Mouse (Mus musculus): ENCODE measurements around the gene Myo18a. TPM values are rescaled to one million over a fixed set of nuclear protein-coding genes. Genes with fewer than 3 reads are reported as not detected.

Myo18a gene
- polyA plus RNA-seq, 1 experiment from 2014 or later = 71.9 TPM

- H3K4me3 ChIP-seq = no peak overlapping the region
- 84% methylated on average over 5 of the region's 5 CpGs for WGBS
- H3K4me1 ChIP-seq = no peaks in the 10 kb centered on the region
- no peak overlapping the region for H3K9ac ChIP-seq
- H3K27ac ChIP-seq = no peak overlapping the region
- H3K9me3 ChIP-seq = no peaks in the 10 kb centered on the region
- no peaks in the 10 kb centered on the region for H3K36me3 ChIP-seq
- H3K4me2 ChIP-seq = no peak overlapping the region
- no peak for ATAC-seq (ENCODE audit: insufficient number of reproducible peaks, low FRiP score, low TSS enrichment, low read depth)
- no peaks in the 10 kb centered on the region for H3K27me3 ChIP-seq
These were observed 14.1 kb upstream of the Myo18a start for GRCm38 (mm10) chr11:77748996-77749395.

GRCm38 (mm10) chr11:77752525-77752924 lies 10.5 kb upstream of the Myo18a start:
- H3K36me3 ChIP-seq = no peaks in the 10 kb centered on the region
- no peak overlapping the region for H3K27ac ChIP-seq
- 74% methylated on average over 5 of the region's 5 CpGs for WGBS
- ATAC-seq (ENCODE audit: insufficient number of reproducible peaks, low FRiP score, low TSS enrichment, low read depth) = no peak
- H3K4me2 ChIP-seq = no peak overlapping the region
- no peak overlapping the region for H3K9ac ChIP-seq
- no peaks in the 10 kb centered on the region for H3K4me1 ChIP-seq
- H3K4me3 ChIP-seq = no peak overlapping the region
- H3K27me3 ChIP-seq = no peaks in the 10 kb centered on the region
- H3K9me3 ChIP-seq = no peaks in the 10 kb centered on the region

DNA sequence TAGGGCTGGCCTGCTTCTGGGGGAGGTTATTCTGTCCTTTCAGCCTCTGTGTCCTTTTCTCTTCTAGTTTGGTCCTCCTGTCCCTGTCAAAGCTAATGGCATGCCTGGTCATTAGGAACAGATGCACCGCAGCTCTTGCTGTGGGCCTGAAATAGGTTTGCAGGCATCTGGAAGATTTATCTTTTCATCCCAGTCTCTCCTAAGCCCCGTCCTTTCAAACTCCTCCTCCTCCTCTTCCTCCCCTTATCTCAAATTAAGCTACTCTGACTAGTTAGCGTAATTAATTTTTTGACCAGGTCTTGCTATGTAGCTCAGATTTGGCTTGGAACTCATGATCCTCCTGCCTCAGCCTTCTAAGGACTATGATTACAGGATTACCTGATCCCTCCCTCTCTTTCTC lies 9.6 kb upstream of the Myo18a start:
- H3K36me3 ChIP-seq = no peaks in the 10 kb centered on the region
- H3K9ac ChIP-seq = no peak overlapping the region
- H3K4me1 ChIP-seq = no peaks in the 10 kb centered on the region
- no peak overlapping the region for H3K4me2 ChIP-seq
- H3K4me3 ChIP-seq = no peak overlapping the region
- no peak for ATAC-seq (ENCODE audit: insufficient number of reproducible peaks, low FRiP score, low TSS enrichment, low read depth)
- 67% methylated on average over 3 of the region's 3 CpGs for WGBS
- H3K9me3 ChIP-seq = no peaks in the 10 kb centered on the region
- H3K27me3 ChIP-seq = no peaks in the 10 kb centered on the region
- H3K27ac ChIP-seq = no peak overlapping the region

GRCm38 (mm10) chr11:77760031-77760430 lies 3.0 kb upstream of the Myo18a start:
- no peak for ATAC-seq (ENCODE audit: insufficient number of reproducible peaks, low FRiP score, low TSS enrichment, low read depth)
- Histone ChIP-seq H3K27ac (no peak overlapping the region), H3K4me3 (no peak overlapping the region), H3K9me3 (no peaks in the 10 kb centered on the region), H3K27me3 (no peaks in the 10 kb centered on the region), H3K4me1 (peaks cover 12% of the 10 kb centered on the region), H3K9ac (no peak overlapping the region), H3K4me2 (no peak overlapping the region), H3K36me3 (no peaks in the 10 kb centered on the region)
- WGBS = 79% methylated on average over 4 of the region's 4 CpGs

GRCm38 (mm10) chr11:77763673-77764340 lies 761 bp downstream of the Myo18a start:
- H3K4me2 ChIP-seq = peak overlapping the region; percentile 69
- peak; percentile 50; the same call in 1 of the 2 replicates for ATAC-seq (ENCODE audit: insufficient number of reproducible peaks, low FRiP score, low TSS enrichment, low read depth)
- H3K9me3 ChIP-seq = no peaks in the 10 kb centered on the region
- H3K27me3 ChIP-seq = no peaks in the 10 kb centered on the region
- peaks cover 30% of the 10 kb centered on the region for H3K4me1 ChIP-seq
- no peaks in the 10 kb centered on the region for H3K36me3 ChIP-seq
- peak overlapping the region; percentile 94 for H3K9ac ChIP-seq
- H3K4me3 ChIP-seq = peak overlapping the region; percentile 84
- peak overlapping the region; percentile 87 for H3K27ac ChIP-seq
- 5% methylated on average over 26 of the region's 26 CpGs for WGBS

DNA sequence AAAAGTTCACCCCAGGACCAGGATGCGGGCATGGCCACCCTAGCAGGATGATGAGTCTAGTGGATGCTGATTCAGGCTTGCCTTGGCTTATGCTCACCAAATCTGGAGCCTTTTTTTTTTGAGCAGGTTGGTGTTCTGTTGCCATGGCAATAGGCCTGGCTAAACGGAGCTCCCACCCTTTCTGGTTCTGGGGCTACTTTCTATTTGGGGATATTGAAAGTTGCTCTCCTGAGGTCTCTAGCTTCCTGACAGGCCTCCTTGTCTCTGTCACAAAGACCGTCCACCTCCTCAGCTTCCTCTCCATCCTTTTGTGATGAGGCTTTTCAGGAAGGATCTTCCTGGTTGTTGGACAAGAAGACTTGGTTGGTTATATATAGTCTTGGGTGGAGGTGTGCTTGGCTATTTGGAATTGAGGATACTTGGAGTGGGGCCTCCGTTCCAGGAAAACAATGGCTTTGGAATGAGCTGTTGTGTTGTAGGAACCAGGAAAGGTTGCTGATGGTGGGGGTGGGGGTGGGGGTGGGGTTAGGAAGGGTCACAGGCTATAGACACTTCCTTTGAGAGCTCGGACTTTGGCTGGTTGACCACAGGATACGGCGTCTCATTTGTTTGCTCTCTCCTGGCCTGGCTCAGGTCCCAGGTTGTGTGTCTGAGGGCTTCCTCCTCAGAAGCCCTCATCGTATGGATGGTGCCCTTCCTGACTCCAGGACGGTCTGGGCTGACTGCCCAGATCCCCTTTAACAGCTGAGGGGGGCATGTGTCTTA lies 1.8 kb downstream of the Myo18a start:
- Histone ChIP-seq H3K4me3 (peak overlapping the region; percentile 84), H3K4me2 (peak overlapping the region; percentile 69), H3K36me3 (no peaks in the 10 kb centered on the region), H3K9ac (no peak overlapping the region), H3K27ac (peak overlapping the region; percentile 38), H3K9me3 (no peaks in the 10 kb centered on the region), H3K27me3 (no peaks in the 10 kb centered on the region), H3K4me1 (peaks cover 30% of the 10 kb centered on the region)
- ATAC-seq (ENCODE audit: insufficient number of reproducible peaks, low FRiP score, low TSS enrichment, low read depth) = no peak
- 57% methylated on average over 9 of the region's 9 CpGs for WGBS

GRCm38 (mm10) chr11:77765459-77765777 lies 2.4 kb downstream of the Myo18a start:
- peaks cover 30% of the 10 kb centered on the region for H3K4me1 ChIP-seq
- H3K36me3 ChIP-seq = no peaks in the 10 kb centered on the region
- no peaks in the 10 kb centered on the region for H3K27me3 ChIP-seq
- H3K4me2 ChIP-seq = peak overlapping the region; percentile 24; the same call in 1 of the 2 replicates
- 37% methylated on average over 4 of the region's 4 CpGs for WGBS
- H3K4me3 ChIP-seq = no peak overlapping the region
- no peak overlapping the region for H3K9ac ChIP-seq
- peak overlapping the region; percentile 38 for H3K27ac ChIP-seq
- H3K9me3 ChIP-seq = no peaks in the 10 kb centered on the region
- ATAC-seq (ENCODE audit: insufficient number of reproducible peaks, low FRiP score, low TSS enrichment, low read depth) = no peak

- WGBS = 4% methylated on average over 35 of the region's 35 CpGs
- Histone ChIP-seq H3K9ac (peak overlapping the region; percentile 35; the same call in 1 of the 2 replicates), H3K36me3 (no peaks in the 10 kb centered on the region), H3K4me3 (peak overlapping the region; percentile 34), H3K27ac (peak overlapping the region; percentile 59), H3K27me3 (no peaks in the 10 kb centered on the region), H3K4me1 (peaks cover 30% of the 10 kb centered on the region), H3K9me3 (no peaks in the 10 kb centered on the region), H3K4me2 (peak overlapping the region; percentile 65)
- ATAC-seq (ENCODE audit: insufficient number of reproducible peaks, low FRiP score, low TSS enrichment, low read depth) = no peak
These were observed 3.4 kb downstream of the Myo18a start for GRCm38 (mm10) chr11:77766351-77767001.

GRCm38 (mm10) chr11:77769496-77769895 lies 6.5 kb downstream of the Myo18a start:
- H3K27ac ChIP-seq = no peak overlapping the region
- H3K4me1 ChIP-seq = peaks cover 23% of the 10 kb centered on the region
- no peaks in the 10 kb centered on the region for H3K9me3 ChIP-seq
- H3K27me3 ChIP-seq = no peaks in the 10 kb centered on the region
- no peak overlapping the region for H3K4me2 ChIP-seq
- H3K4me3 ChIP-seq = no peak overlapping the region
- no peak overlapping the region for H3K9ac ChIP-seq
- H3K36me3 ChIP-seq = no peaks in the 10 kb centered on the region
- ATAC-seq (ENCODE audit: insufficient number of reproducible peaks, low FRiP score, low TSS enrichment, low read depth) = no peak
- WGBS = 71% methylated on average over 4 of the region's 4 CpGs

GRCm38 (mm10) chr11:77770346-77770745 lies 7.3 kb downstream of the Myo18a start:
- WGBS = 82% methylated on average over 8 of the region's 8 CpGs

GRCm38 (mm10) chr11:77771879-77772713 lies 9.1 kb downstream of the Myo18a start:
- no peak overlapping the region for H3K4me2 ChIP-seq
- H3K27ac ChIP-seq = 0 out of 2 replicates have a peak overlapping the region, but pooled peaks have one; percentile 11
- H3K4me1 ChIP-seq = peaks cover 9% of the 10 kb centered on the region
- no peaks in the 10 kb centered on the region for H3K9me3 ChIP-seq
- WGBS = 69% methylated on average over 8 of the region's 8 CpGs
- H3K9ac ChIP-seq = no peak overlapping the region
- ATAC-seq (ENCODE audit: insufficient number of reproducible peaks, low FRiP score, low TSS enrichment, low read depth) = no peak
- no peak overlapping the region for H3K4me3 ChIP-seq
- H3K27me3 ChIP-seq = no peaks in the 10 kb centered on the region
- 0 out of 2 replicates have a peak, but pooled peaks cover under 1% of the 10 kb centered on the region for H3K36me3 ChIP-seq

More at GRCm38 (mm10) chr11:77770346-77770745, 7.3 kb downstream of the Myo18a start:
- H3K4me3 ChIP-seq = no peak overlapping the region
- no peak overlapping the region for H3K9ac ChIP-seq
- H3K9me3 ChIP-seq = no peaks in the 10 kb centered on the region
- peaks cover 16% of the 10 kb centered on the region for H3K4me1 ChIP-seq
- H3K4me2 ChIP-seq = no peak overlapping the region
- H3K27me3 ChIP-seq = no peaks in the 10 kb centered on the region
- H3K27ac ChIP-seq = no peak overlapping the region
- ATAC-seq (ENCODE audit: insufficient number of reproducible peaks, low FRiP score, low TSS enrichment, low read depth) = no peak
- H3K36me3 ChIP-seq = no peaks in the 10 kb centered on the region
